Mouse (Mus musculus): Measurements from ENCODE around the gene Emb.
"Not testable (repeated sequence)": the region's sequence is repeated elsewhere in the genome, so short reads cannot be mapped to it uniquely, and the experiment has no call there.

Gene Emb

DNA sequence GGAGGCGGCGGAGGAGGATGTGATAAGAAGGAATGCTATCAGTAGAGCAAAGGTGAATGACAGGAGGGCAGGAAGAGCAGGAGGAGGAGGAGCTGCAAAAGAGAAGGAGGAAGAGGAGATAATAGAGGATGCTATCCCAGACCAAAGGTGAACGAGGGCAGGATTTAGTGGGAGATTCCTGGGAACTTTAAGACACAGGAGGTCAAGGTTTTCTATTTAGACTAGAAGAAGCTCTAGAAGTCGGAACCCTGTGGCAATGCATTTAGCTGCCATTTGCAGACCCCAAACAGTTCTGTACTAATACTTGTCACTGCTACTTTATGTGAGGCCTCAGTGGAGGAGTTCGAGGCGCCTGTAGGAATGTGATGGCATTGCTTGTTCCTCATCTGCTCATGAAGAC is at the start of gene Emb:
Gene Emb, plus strand, starts transcription at position 301 of the 400 bp plus-strand sequence.
- DNase-seq (ENCODE audit: low read depth, low spot score), result no peak

DNA sequence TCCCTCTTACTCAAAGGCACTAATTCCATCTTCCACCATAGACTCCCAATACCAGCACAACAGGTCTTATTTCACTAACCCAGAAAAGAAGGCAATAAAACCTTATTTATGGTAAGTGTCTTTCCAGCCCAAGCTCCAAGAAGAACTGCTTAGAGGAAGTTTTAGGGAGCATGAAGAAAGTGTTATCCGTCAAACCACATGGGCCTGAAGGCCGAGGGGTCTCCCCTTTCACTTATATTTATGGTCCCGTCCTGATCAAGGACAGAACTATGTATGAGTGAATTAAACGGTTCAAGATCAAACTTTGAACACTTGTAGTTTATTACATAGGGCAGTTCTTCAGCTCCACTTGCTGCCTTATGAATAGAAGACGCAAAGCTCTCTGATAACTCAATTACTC is 44.4 kb upstream of the Emb start:
- DNase-seq (ENCODE audit: low read depth, low spot score), result no peak

GRCm38 (mm10) chr13:117165071-117165470 is 43.3 kb upstream of the Emb start:
- no peak for DNase-seq (ENCODE audit: low read depth, low spot score)

GRCm38 (mm10) chr13:117180912-117181311 is 27.4 kb upstream of the Emb start:
- DNase-seq (ENCODE audit: low read depth, low spot score), result not testable (repeated sequence)

DNA sequence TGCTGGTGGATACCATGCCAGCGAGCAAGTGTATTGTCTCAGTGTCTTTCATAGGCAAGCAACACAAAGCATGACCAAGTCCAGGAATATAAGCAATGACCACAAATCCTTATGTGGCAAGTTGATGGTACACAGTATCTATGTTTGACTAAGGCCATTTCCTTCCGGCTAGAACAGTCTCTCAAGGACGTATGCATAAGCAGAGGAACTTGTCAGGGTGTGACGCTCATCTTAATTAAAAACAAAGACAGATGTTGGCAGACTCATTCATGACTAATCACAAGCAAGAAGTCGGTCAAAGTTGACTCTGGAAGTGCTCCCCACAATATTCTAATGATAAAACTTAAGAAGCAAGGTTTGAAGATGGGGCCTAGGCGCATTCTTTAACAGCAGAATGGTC is 25.0 kb upstream of the Emb start:
- DNase-seq (ENCODE audit: low read depth, low spot score), result no peak

DNA sequence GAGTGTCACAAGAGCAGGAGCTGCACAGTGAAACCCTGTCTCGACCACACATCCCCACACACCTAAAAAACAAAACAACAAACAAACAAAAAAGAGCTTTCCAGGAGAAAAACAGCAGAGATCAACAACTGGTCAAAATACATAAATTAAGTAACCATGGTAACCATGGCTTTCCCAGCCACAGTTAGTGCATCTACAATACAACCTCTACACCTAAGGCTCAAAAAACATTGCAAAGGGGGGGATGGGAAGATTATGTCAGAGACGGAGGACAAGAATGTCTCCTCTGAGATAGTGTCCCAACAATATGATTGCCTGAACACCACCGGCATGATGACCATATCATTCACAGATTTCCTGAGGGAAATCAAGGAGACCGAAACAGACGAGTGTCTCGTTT is 23.0 kb upstream of the Emb start:
- no peak for DNase-seq (ENCODE audit: low read depth, low spot score)

DNA sequence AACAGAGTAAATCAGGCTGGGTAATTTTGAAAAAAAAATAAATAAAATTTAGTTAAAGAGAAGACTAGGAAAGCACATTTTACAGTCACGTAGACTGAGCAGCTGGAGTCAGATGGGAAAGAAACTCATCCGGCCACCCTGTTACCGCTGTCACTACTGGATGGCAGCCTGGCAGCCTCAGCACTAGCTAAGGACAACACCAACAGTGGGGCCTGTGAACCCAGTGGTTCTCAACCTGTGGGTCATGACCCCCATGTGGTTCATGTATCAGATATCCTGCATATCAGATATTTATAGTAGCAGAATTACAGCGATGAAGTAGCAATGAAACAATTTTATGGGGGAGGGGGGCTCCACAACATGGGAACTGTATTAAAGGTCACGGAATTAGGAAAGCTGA is 16.2 kb upstream of the Emb start:
- DNase-seq (ENCODE audit: low read depth, low spot score), result peak; percentile 60

DNA sequence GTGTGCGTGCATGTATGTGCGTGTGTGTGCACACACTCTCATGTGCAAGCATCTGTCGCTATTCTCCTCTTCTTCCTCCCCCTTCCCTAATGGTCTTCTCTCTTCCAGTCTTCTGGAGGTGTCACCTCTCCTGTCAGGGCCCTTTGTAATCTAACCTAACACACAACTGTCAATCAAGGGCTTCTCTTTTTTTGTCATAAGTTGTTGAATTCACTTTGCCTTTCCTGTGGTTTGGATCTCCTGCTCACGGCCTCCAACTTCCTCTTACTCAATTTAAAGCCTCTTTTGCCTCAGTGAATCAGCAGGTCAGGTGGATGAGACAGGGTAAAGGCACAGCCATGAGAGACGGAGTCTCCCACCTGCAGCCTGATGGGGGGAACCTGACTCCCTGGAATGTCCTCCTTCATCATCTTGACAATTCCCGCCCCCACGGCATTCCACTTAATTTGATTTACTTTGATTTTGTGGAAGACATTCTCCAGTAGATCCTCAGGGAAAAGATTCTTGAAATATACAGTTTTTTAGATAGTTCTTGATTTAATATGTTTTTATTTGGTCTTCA is 14.8 kb upstream of the Emb start:
- DNase-seq (ENCODE audit: low read depth, low spot score), result no peak

GRCm38 (mm10) chr13:117195569-117196495 is 12.5 kb upstream of the Emb start:
- DNase-seq (ENCODE audit: low read depth, low spot score), result no peak

DNA sequence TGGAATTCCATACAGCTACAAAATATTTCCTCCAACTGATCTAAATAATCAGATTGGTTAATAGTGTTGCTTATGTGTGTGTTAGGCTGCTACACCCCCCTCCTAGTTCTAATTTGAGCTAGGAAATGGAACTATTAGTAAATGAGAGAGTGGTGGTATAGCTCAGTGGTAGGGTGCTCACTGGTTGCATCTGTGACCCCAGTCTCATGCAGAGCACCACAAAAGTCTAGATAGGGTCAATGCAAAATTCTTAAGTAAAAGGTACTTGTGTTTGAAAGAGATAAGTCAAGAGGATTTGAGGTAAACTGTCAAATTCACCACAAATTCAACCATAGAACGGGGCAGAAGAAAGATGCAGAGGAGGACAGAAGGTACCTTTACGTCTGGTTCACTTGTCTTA is 10.7 kb upstream of the Emb start:
- DNase-seq (ENCODE audit: low read depth, low spot score), result no peak

GRCm38 (mm10) chr13:117198402-117199083 is 9.8 kb upstream of the Emb start:
- peak; percentile 39 for DNase-seq (ENCODE audit: low read depth, low spot score)

- DNase-seq (ENCODE audit: low read depth, low spot score), result no peak
Measured at GRCm38 (mm10) chr13:117202755-117203471, 5.4 kb upstream of the Emb start.

DNA sequence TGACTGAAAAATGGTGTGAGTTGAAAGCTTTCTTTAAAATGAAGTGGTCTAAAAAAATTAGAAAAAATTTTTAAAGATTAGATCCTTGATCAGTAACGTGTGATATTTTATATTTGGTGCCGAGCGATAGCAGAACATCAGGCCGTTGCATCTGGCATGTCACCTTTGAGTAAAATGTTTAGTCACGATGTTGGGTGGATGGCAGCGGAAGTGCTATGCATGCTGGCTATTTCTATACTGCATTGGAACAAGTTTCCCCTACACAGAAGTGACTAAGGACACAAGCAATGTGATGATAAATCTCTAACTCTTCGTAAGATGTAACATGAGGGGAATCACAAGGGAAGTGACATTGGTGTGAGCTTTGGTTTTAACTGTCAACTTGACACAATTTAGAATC is 3.7 kb upstream of the Emb start:
- DNase-seq (ENCODE audit: low read depth, low spot score), result no peak

GRCm38 (mm10) chr13:117206066-117206465 is 2.3 kb upstream of the Emb start:
- DNase-seq (ENCODE audit: low read depth, low spot score), result no peak

DNA sequence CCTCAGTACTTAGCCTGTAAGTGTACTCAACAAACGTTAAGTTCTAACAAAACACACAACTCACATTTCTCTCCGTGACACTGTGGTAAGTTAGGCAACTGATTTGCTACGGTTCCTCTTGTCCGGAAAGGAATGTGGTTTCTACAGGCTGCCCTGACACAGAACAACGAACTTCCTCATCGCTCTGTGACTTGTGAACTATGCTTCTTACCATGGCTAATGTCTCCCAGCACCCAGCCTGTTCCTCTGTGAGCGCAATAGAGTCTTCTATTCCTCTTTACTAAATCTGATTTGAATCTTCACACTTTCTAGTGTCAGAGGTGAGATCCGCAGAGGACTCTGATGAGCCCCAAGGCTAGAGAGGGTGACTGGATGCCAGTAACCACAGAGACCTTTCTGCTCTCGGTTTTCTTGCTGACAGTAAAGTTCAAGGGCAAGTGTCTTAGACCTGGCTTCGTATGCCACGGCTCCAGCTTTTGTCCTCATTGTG is 3.1 kb downstream of the Emb start:
- peak; percentile 24 for DNase-seq (ENCODE audit: low read depth, low spot score)

- DNase-seq (ENCODE audit: low read depth, low spot score), result no peak
Measured at GRCm38 (mm10) chr13:117215481-117215880, 7.1 kb downstream of the Emb start.

- DNase-seq (ENCODE audit: low read depth, low spot score), result no peak
Measured at GRCm38 (mm10) chr13:117216126-117216525, 7.8 kb downstream of the Emb start.

- no peak for DNase-seq (ENCODE audit: low read depth, low spot score)
Measured at GRCm38 (mm10) chr13:117216752-117217363, 8.5 kb downstream of the Emb start.

- no peak for DNase-seq (ENCODE audit: low read depth, low spot score)
Measured at GRCm38 (mm10) chr13:117217621-117218020, 9.3 kb downstream of the Emb start.

DNA sequence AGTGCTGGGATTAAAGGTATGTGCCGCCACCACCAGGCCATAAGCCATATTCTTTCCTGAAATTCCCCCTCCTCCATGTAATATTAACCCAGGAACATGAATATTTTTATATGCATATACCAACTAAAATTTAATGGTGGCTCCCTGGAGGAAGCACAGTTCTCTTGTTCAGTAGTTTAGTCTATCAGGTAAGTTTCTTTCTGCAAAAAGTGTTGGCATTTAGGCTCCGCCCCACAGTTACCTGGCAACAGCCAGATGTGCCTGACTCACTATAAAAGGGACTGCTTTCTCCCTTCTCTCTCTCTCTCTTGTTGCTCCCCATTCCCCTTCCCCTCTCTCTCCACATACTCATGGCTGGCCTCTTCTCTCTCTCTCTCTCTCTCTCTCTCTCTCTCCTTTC is 9.8 kb downstream of the Emb start:
- DNase-seq (ENCODE audit: low read depth, low spot score), result no peak

DNA sequence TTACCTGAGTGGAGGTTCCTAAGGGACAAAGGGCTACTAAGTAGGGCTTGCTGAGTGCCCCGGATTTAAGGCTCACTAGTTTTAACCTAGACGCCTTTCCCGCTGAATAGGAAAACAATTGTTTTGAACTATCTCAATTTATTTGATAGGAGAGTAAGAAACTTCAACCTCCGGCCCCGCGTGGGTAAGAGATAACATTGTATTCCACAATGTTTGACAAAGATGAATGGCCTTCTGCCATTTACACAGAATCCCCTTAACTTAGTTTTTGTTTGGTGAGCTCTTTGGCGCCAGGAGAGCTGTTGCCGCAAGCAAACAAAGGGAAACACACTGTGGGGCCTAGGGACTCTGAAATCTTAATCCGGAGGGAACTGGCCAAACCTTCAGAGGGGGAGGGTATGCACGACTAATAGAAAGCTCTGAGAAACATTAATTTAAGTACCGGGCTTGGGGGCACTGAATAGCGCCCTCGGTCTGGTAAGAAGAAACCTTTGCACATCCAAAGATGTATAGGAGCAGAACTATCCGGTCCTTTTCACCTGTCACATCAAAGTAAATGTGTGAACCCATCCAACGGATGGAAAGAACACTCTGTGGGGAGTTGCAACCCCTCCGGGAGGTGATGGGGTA is 11.7 kb downstream of the Emb start:
- no peak for DNase-seq (ENCODE audit: low read depth, low spot score)
